Mouse (Mus musculus): ENCODE measurements around the gene Patj. TPM values are rescaled to one million over a fixed set of nuclear protein-coding genes. Genes with fewer than 3 reads are reported as not detected.

Patj gene
- polyA plus RNA-seq, 1 experiment, result 17.6 TPM

- DNase-seq (ENCODE audit: low spot score), result no peak
These were observed 331.8 kb downstream of the Patj start for GRCm38 (mm10) chr4:98727295-98727958.

- no peak for DNase-seq (ENCODE audit: low spot score)
These were observed 332.4 kb downstream of the Patj start for GRCm38 (mm10) chr4:98727959-98728347.

- no peak for DNase-seq (ENCODE audit: low spot score)
These were observed 333.1 kb downstream of the Patj start for GRCm38 (mm10) chr4:98728716-98729115.

GRCm38 (mm10) chr4:98733660-98734059, 338.1 kb downstream of the Patj start:
- DNase-seq (ENCODE audit: low spot score), result no peak

- DNase-seq (ENCODE audit: low spot score), result no peak
These were observed 344.2 kb downstream of the Patj start for GRCm38 (mm10) chr4:98739753-98740152.

- no peak for DNase-seq (ENCODE audit: low spot score)
These were observed 347.8 kb downstream of the Patj start for GRCm38 (mm10) chr4:98743209-98743905.

GRCm38 (mm10) chr4:98743906-98744210, 348.3 kb downstream of the Patj start:
- no peak for DNase-seq (ENCODE audit: low spot score)

- no peak for DNase-seq (ENCODE audit: low spot score)
These were observed 358.9 kb downstream of the Patj start for GRCm38 (mm10) chr4:98754456-98754855.

- no peak for DNase-seq (ENCODE audit: low spot score)
These were observed 360.6 kb downstream of the Patj start for GRCm38 (mm10) chr4:98756141-98756540.

- no peak for DNase-seq (ENCODE audit: low spot score)
These were observed 362.6 kb downstream of the Patj start for GRCm38 (mm10) chr4:98758012-98758821.

- DNase-seq (ENCODE audit: low spot score), result no peak
These were observed 363.4 kb downstream of the Patj start for GRCm38 (mm10) chr4:98758872-98759518.

- DNase-seq (ENCODE audit: low spot score), result no peak
These were observed 371.8 kb downstream of the Patj start for GRCm38 (mm10) chr4:98767134-98768133.

Other genes with a start within 250 kb of the Patj start
- 47.4 and 54.6 TPM in 2 replicates for gene Tm2d1, start 12.5 kb upstream of the Patj start, polyA plus RNA-seq (2012; rRNA removed)